Mouse (Mus musculus) effector memory CD4-positive, alpha-beta T cell, adult 5 months (primary cell): ENCODE data around the gene Cwc15. TPM values are rescaled to one million over a fixed set of nuclear protein-coding genes. Genes with fewer than 3 reads are reported as not detected.

Source experiments
- polyA plus RNA-seq: library from polyadenylated mRNA; unstranded; fragments of 100-300 nt; shearing (Covaris generic); gene quantifications from one replicate; pipeline ENCODE4 v1.2.1, GENCODE M21; 2017

Gene Cwc15
- 193 TPM for polyA plus RNA-seq

DNA sequence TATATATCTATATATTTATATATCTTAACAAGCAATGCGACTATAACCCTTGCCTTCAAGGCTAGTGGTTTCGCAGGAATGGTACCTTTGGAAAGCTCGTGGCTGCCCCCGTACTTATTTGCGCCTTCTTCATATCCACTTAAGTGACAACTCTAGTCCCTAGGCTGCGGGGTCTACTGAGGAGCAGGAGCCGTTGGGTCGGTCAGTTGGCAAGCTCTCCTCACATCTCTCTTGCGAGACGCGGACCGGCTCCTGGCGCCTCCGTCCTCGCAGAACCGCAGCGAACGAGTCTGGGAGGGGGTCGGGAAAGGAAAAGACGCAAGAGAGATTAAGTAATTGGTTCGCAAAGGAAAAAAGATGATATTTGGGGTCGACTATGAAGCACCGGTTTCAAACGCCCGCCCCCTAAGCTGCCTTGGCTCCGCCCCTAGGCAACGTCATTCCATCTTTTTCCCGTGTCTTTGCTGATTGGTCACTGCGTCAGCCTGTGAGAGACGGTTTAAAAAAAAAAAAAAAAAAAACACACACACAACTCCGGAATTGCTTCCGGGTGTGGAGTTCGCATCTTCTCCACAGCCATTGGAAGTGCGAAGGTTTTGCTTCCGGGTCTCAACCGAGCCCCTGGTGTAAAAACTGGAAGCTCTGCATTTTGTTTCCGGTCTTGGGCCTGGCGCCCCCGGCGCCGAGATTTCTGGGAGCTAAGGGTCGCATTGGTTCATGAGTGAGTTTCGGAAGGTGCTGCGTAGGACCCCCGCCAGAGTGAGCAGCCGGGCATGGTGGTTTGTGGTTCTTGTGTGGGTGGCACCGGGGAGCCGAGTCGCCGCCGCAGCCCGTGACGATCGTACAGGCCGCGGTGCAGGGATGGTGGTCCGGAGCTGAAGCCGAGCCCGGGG lies at the start of gene Cwc15, which contains the start of gene Kdm4d:
Gene Cwc15, plus strand, starts transcription at position 595 of the 893 bp plus-strand sequence.
Gene Kdm4d, minus strand, starts transcription at position 460 of the 893 bp plus-strand sequence.

Other genes starting within 250 kb of the Cwc15 start
- gene Sesn3, start 225.6 kb upstream of the Cwc15 start, polyA plus RNA-seq: 38.9 TPM
- gene Endod1, start 119.1 kb upstream of the Cwc15 start, polyA plus RNA-seq: 33.3 TPM
- 2.1 TPM for gene Kdm4d, start 135 bp upstream of the Cwc15 start, polyA plus RNA-seq
- not detected for gene Amotl1, start 144.4 kb downstream of the Cwc15 start, polyA plus RNA-seq
- not detected for gene Piwil4, start 240.1 kb downstream of the Cwc15 start, polyA plus RNA-seq